Mouse (Mus musculus) kidney, adult 2 months (tissue): Measurements from ENCODE around the gene Clint1. TPM values are rescaled to one million over a fixed set of nuclear protein-coding genes. Genes with fewer than 3 reads are reported as not detected.
"Not testable (repeated sequence)": the region's sequence is repeated elsewhere in the genome, so short reads cannot be mapped to it uniquely, and the experiment has no call there.

ENCODE experiments used
- DNase-seq: peaks from one replicate; pipeline ENCODE4 v3.0.0; 2021
- H3K27ac ChIP-seq: fragments of 200-500 bp; 2 replicates; pipeline ENCODE4 v1.5.1; 2012; ENCODE audit warnings: low read depth, low read length, control low read depth, inconsistent platforms; ENCODE audit not compliant: insufficient read depth
- H3K27me3 ChIP-seq: fragments of 200-500 bp; replicated peaks from 2 replicates; pipeline ENCODE4 v1.6.1; 2012; ENCODE audit warnings: mild to moderate bottlenecking, moderate library complexity, low read length, inconsistent platforms; ENCODE audit not compliant: control insufficient read depth, insufficient read depth
- H3K36me3 ChIP-seq: fragments of 200-500 bp; 2 replicates; pipeline ENCODE4 v1.6.1; 2012; ENCODE audit warnings: mild to moderate bottlenecking, moderate library complexity, low read length, inconsistent platforms; ENCODE audit not compliant: control insufficient read depth, insufficient read depth
- H3K4me1 ChIP-seq: fragments of 200-500 bp; 2 replicates; pipeline ENCODE4 v1.6.1; 2011; ENCODE audit warnings: low read length; ENCODE audit not compliant: control insufficient read depth, insufficient read depth
- H3K4me3 ChIP-seq: fragments of 200-500 bp; 2 replicates; pipeline ENCODE4 v1.5.1; 2011; ENCODE audit warnings: mild to moderate bottlenecking, low read depth, low read length, control low read depth; ENCODE audit not compliant: insufficient read depth
- CTCF ChIP-seq: fragments of 200-500 bp; conservative IDR thresholded peaks from 2 replicates; pipeline ENCODE4 v1.5.1; 2011; ENCODE audit warnings: low read depth, mild to moderate bottlenecking, control low read depth, low read length, moderate library complexity, mixed read lengths; ENCODE audit not compliant: insufficient read depth, insufficient read length
- POLR2A ChIP-seq: fragments of 200-500 bp; IDR thresholded peaks from one replicate; pipeline ENCODE4 v1.6.1; 2011; ENCODE audit warnings: low read depth, low read length, control low read depth
- WGBS: fragments of 180-500 bp; shearing (Covaris S2); methylation state at CpG from one replicate; pipeline ENCODE4 v1.1.7; 2018; 5-methylcytosine and 5-hydroxymethylcytosine counted together
- polyA plus RNA-seq: library from polyadenylated mRNA; depleted of rRNA; stranded (reverse); fragments of >200 nt; gene quantifications from 2 replicates; pipeline ENCODE4 v1.2.3, GENCODE M21; 2012

Clint1 gene
- polyA plus RNA-seq, 1 experiment = 63.0 TPM

DNA sequence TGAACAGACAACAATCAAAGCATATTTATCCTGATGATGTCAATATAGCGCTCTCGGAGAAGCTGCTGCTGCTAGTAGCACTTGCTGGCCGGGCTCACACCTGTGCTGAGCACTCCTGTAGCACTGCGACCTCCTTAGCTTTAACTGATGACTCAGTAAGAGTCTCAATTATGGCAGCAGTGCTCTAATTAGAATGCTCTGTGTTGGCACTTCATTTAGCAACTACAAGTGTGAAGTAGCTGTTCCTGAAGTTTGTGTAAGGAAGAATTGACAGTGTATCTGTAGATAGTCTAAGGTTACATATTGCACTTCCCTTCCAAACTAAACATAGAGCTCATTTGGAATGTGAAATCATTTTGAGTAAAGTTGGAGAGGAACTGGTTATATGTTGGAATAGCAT lies 14.7 kb downstream of the Clint1 start:
- Histone ChIP-seq H3K4me3 (no peak overlapping the region), H3K36me3 (no peaks in the 10 kb centered on the region), H3K27ac (no peak overlapping the region), H3K4me1 (peaks cover 21% of the 10 kb centered on the region; the same call in 1 of the 2 replicates), H3K27me3 (no peaks in the 10 kb centered on the region)
- WGBS = 51% methylated on average over 4 of the region's 4 CpGs
- DNase-seq = no peak
- TF ChIP-seq POLR2A = no peak
- TF ChIP-seq CTCF = no peak

DNA sequence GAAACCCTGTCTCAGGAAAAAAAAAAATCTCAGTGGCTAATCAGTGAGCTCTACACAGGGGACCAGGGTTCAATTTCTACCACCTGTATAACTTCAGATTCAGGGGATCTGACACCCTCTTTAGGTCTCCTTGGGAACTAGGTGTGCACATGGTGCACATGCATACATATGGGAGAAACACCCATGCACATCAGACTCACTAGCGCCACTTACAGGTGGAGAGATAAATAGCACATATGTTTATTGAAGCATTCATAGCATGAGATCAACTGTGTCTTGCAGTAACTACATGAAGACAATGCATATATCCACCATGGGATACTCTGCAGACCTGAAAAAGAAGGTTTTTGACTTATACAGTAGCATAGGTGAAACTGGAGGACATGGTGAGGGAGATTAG lies 21.8 kb downstream of the Clint1 start:
- Histone ChIP-seq H3K27ac (no peak overlapping the region), H3K4me1 (peaks cover 24% of the 10 kb centered on the region), H3K36me3 (no peaks in the 10 kb centered on the region; the same call in 1 of the 2 replicates), H3K27me3 (no peaks in the 10 kb centered on the region), H3K4me3 (no peak overlapping the region)
- no peak for TF ChIP-seq POLR2A
- TF ChIP-seq CTCF = peak; percentile 24; the same call in 1 of the 2 replicates
- no peak for DNase-seq
- WGBS = 88% methylated on average over 1 of the region's 1 CpGs

DNA sequence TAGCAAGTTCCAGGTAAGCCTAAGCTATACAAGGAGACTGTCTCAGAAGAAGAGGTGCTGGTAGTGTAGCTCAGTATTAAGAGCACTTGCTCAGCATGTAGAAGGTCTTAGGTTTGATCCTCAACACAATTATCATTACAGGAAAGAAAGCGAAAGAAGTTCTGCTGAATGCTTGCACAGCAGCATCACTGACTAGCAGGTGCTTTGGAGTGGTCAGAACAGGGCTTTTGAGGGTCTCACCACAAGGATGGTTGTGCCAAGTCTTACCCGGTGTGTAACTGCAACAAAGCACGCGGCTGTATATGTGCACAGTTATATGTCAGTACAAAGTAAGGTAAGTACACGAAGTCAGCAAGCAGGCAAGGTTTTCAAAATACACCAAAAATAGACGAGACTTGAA lies 22.4 kb downstream of the Clint1 start:
- DNase-seq = no peak
- 92% methylated on average over 6 of the region's 6 CpGs for WGBS
- no peak overlapping the region for H3K27ac ChIP-seq
- H3K36me3 ChIP-seq = no peaks in the 10 kb centered on the region; the same call in 1 of the 2 replicates
- H3K27me3 ChIP-seq = no peaks in the 10 kb centered on the region
- H3K4me3 ChIP-seq = no peak overlapping the region
- H3K4me1 ChIP-seq = peaks cover 24% of the 10 kb centered on the region
- TF ChIP-seq CTCF (no peak), POLR2A (no peak)

DNA sequence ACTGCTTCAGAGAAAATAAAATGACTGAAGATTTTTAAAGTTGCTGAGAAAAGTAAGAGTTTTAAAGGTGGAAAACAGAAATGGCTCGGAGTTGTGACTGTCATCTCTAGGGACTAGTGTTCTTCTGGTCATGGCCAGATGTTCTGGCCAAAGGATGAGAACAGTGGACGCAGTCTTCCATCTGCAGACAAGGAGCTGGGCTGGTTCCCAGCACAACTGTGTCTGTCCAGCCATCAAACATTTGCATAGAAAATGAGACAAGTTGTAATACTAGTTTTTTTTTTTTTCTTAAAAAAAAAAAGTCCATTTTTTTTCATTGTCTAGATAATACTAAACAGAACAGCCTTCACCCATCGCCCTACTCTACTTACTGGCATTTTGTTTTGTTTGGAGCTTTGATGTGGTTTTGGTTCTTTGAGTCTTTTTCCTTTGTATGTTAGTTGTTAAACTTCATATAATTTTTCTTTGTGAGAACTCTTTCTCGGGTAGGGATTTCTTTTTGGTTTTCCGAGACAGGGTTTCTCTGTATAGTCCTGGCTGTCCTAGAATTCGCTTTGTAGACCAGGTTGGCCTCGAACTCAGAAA lies 23.6 kb downstream of the Clint1 start:
- no peaks in the 10 kb centered on the region; the same call in 1 of the 2 replicates for H3K36me3 ChIP-seq
- H3K4me1 ChIP-seq = peaks cover 25% of the 10 kb centered on the region
- H3K27ac ChIP-seq = no peak overlapping the region
- WGBS = 92% methylated on average over 7 of the region's 7 CpGs
- no peak overlapping the region for H3K4me3 ChIP-seq
- H3K27me3 ChIP-seq = no peaks in the 10 kb centered on the region
- DNase-seq = no peak
- no peak for TF ChIP-seq POLR2A
- no peak for TF ChIP-seq CTCF

DNA sequence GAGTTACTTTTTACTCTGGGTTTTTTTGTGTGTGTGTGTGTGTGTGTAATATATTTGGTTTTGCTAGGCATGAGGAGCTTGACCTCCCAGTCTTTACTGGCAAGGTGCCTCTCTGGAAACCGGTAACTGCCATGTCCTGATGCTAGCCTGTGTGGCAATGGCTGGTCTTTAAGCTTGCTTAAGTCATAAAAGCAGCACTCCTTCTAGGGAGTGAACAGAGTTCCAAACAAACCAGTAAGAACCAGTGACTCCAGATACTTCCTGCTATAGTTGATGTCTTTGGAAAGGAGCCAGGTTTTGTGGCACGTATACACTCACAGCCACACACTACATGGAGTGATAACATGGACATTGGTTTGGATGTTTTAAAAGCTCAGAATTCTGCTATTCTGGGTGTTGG lies 24.2 kb downstream of the Clint1 start:
- H3K4me1 ChIP-seq = peaks cover 26% of the 10 kb centered on the region
- H3K4me3 ChIP-seq = no peak overlapping the region
- H3K36me3 ChIP-seq = no peaks in the 10 kb centered on the region; the same call in 1 of the 2 replicates
- no peak for DNase-seq
- TF ChIP-seq POLR2A = no peak
- TF ChIP-seq CTCF = no peak
- 42% methylated on average over 2 of the region's 2 CpGs for WGBS
- H3K27ac ChIP-seq = no peak overlapping the region
- H3K27me3 ChIP-seq = no peaks in the 10 kb centered on the region

DNA sequence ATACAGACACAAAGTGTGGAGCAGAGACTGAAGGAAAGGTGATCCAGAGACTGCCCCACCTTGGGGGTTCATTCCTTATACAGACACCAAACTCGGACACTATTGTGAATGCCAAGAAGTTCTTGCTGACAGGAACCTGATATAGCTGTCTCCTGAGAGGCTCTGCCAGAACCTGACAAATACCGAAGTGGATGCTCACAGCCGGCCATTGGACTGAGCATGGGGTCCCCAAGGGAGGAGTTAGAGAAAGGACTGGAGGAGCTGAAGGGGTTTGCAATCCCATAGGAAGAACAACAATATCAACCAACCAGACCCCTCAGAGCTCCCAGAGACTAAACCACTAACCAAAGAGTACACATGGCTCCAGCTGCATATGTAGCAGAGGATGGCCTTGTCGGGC lies 27.5 kb downstream of the Clint1 start:
- 62% methylated on average over 4 of the region's 4 CpGs for WGBS

DNA sequence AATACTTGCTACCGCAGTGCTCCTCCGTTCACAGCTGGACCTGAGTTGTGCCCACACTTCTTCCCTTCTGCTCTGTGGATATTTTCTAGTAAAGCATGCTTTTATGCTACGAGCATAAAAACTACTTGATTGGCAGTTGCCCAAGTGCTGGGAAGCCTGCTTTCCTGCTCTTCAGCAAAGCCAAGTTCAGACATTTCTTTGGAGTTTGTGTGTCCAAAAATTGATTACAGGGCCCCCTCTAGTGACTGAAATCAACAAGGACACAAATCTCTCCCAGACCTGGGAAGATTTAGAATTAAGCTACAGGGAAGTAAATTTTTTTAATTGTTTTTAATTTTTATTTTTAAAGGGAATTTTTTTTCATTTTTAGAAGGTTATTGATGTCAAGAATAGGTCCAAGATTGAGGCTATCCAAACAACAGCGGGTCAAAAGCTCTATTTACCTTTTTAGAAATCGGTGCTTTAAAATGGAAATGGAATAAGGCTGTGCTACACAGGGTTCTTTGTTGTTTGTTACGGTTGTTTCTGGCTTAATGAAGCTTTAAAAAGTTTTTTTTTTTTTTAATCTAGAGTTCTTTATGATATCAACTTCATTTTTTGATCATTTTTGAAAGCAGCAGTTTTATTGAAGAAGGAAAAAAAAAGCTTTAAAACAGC lies 29.3 kb downstream of the Clint1 start:
- WGBS = 35% methylated on average over 6 of the region's 6 CpGs
- no peak overlapping the region for H3K27ac ChIP-seq
- no peak overlapping the region for H3K4me3 ChIP-seq
- peaks cover 3% of the 10 kb centered on the region for H3K36me3 ChIP-seq
- peak; percentile 83 for DNase-seq
- TF ChIP-seq POLR2A = no peak
- 0 out of 2 replicates have a peak, but pooled peaks have one; percentile 15 for TF ChIP-seq CTCF
- H3K27me3 ChIP-seq = no peaks in the 10 kb centered on the region
- peaks cover 24% of the 10 kb centered on the region for H3K4me1 ChIP-seq

More for the DNA sequence above, 27.5 kb downstream of the Clint1 start:
- H3K27me3 ChIP-seq, H3K36me3 ChIP-seq, H3K4me3 ChIP-seq, H3K27ac ChIP-seq, DNase-seq: not testable (repeated sequence)
- peaks cover 24% of the 10 kb centered on the region for H3K4me1 ChIP-seq
